Mouse (Mus musculus) olfactory bulb, adult 2 months (tissue): Measurements from ENCODE around the gene Fam227a. TPM values are rescaled to one million over a fixed set of nuclear protein-coding genes. Genes with fewer than 3 reads are reported as not detected.
A peak's percentile ranks its signal among the peaks of the same experiment; 100 is the strongest.

ENCODE experiments used
- H3K27ac ChIP-seq: fragments of 200-500 bp; 2 replicates; pipeline ENCODE4 v1.5.1; 2012; ENCODE audit warnings: low read depth, low read length; ENCODE audit not compliant: insufficient read depth
- H3K4me1 ChIP-seq: fragments of 200-500 bp; 2 replicates; pipeline ENCODE4 v1.6.1; 2012; ENCODE audit warnings: low read length; ENCODE audit not compliant: control insufficient read depth, insufficient read depth
- H3K4me3 ChIP-seq: fragments of 200-500 bp; 2 replicates; pipeline ENCODE4 v1.5.1; 2012; ENCODE audit warnings: mild to moderate bottlenecking, low read depth, low read length, moderate library complexity; ENCODE audit not compliant: insufficient read depth
- CTCF ChIP-seq: fragments of 200-500 bp; IDR thresholded peaks from 2 replicates; pipeline ENCODE4 v1.5.1; 2012; ENCODE audit warnings: low read depth, mild to moderate bottlenecking, low read length, moderate library complexity; ENCODE audit not compliant: insufficient read depth
- POLR2A ChIP-seq: fragments of 200-500 bp; IDR thresholded peaks from 2 replicates; pipeline ENCODE4 v1.6.1; 2012; ENCODE audit warnings: mild to moderate bottlenecking, low read depth, low read length, moderate library complexity; ENCODE audit not compliant: insufficient read depth
- WGBS: fragments of 180-500 bp; shearing (Covaris S2); methylation state at CpG from one replicate; pipeline ENCODE4 v1.1.7; 2018; 5-methylcytosine and 5-hydroxymethylcytosine counted together
- polyA plus RNA-seq: library from polyadenylated mRNA; stranded (reverse); fragments of >200 nt; gene quantifications from 2 replicates; pipeline ENCODE4 v1.2.4, GENCODE M21; 2012; ENCODE audit warnings: low replicate concordance; ENCODE audit not compliant: missing spikeins, insufficient read depth, insufficient read length

The Fam227a gene
- polyA plus RNA-seq, 1 experiment = not detected

- peaks cover 30% of the 10 kb centered on the region for H3K4me1 ChIP-seq
- peak overlapping the region; percentile 6; the same call in 1 of the 2 replicates for H3K4me3 ChIP-seq
- TF ChIP-seq CTCF (no peak), POLR2A (no peak)
- WGBS = 56% methylated on average over 11 of the region's 11 CpGs
- no peak overlapping the region for H3K27ac ChIP-seq
These were observed 35.0 kb upstream of the Fam227a start for GRCm38 (mm10) chr15:79693740-79694139.

GRCm38 (mm10) chr15:79692334-79692733 lies 33.6 kb upstream of the Fam227a start:
- TF ChIP-seq CTCF = no peak
- no peak for TF ChIP-seq POLR2A
- Histone ChIP-seq H3K27ac (no peak overlapping the region), H3K4me3 (no peak overlapping the region), H3K4me1 (peaks cover 23% of the 10 kb centered on the region)
- WGBS = 59% methylated on average over 5 of the region's 5 CpGs

- under 1% methylated on average over 51 of the region's 53 CpGs for WGBS
- Histone ChIP-seq H3K27ac (no peak overlapping the region), H3K4me1 (peaks cover 16% of the 10 kb centered on the region), H3K4me3 (peak overlapping the region; percentile 83)
- TF ChIP-seq POLR2A = no peak
- TF ChIP-seq CTCF = no peak
These were observed 32.3 kb upstream of the Fam227a start for GRCm38 (mm10) chr15:79691023-79691508.

DNA sequence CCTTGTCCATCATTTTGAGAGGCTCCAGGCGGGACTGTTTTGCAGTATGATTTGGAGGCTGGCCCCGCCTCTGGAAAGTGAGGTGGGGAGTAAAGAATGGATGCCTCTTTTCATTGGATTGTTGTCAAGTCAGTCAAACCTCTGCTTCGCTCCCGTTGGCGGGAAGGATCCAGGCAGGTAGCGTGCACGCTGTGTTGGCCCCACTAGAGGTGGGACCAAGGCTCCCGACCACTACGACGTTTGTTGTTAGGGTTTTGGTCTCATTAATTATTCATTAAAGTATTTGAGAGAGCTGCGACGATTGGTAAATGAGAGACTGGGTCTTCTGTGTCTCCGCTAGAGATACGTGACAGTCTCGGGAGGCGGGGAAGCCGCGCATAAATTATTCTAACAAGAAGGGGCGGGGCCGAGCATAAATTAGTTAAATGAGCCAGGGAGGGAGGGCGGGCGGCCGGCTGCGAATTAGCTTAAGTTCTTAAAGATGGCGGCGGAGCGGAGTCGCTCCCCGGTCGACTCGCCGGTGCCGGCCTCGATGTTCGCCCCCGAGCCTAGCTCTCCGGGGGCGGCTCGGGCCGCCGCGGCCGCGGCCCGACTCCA lies 31.8 kb upstream of the Fam227a start, which contains the start of gene Gtpbp1:
TSS of gene Gtpbp1 (plus strand) at position 420 of the 597 bp plus-strand sequence.
- Histone ChIP-seq H3K4me1 (peaks cover 16% of the 10 kb centered on the region), H3K27ac (0 out of 2 replicates have a peak within 1 kb of the TSS, but pooled peaks have one; percentile 29), H3K4me3 (peak within 1 kb of the TSS; percentile 83)
- no peak for TF ChIP-seq CTCF
- TF ChIP-seq POLR2A = peak; percentile 55
- WGBS = under 1% methylated on average over 45 of the region's 45 CpGs

DNA sequence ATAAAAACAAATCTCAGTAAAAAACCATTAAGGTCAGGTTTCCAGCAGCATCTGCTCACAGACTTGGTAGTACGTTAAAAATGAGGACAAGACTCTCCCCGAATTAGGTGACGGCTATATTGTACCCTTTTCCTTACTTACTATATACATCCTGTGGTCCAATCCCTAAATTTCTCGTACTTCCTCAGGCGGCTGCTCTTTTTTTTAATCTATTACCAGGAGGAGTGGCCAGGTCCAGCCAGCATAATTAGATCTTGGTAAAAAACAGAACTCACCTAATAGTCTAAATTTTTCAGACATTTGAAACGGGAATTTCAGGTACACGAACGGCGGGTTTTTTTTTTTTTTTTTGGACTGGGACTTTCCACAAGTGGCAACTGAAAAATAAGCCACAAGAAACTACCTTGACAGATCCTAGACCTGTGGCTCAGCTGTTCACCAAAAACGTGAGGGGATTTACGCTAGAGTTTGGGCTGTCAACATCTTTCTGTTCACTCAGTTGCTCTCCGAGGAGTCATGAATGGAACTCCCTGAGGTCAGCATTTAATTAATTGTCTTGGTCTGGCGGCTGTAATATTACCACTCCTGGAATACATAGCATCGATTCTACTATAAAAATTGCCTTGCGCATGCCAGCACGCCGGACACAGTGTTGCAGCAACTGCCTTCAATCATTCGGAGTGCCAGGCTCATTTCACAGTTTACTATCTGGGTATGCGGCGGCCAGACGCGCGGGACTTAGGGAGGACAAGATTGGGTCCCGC lies 31.1 kb upstream of the Fam227a start:
- peak overlapping the region; percentile 47 for H3K4me3 ChIP-seq
- 0 out of 2 replicates have a peak overlapping the region, but pooled peaks have one; percentile 29 for H3K27ac ChIP-seq
- H3K4me1 ChIP-seq = peaks cover 16% of the 10 kb centered on the region
- 11% methylated on average over 24 of the region's 24 CpGs for WGBS
- TF ChIP-seq CTCF (no peak), POLR2A (no peak)

DNA sequence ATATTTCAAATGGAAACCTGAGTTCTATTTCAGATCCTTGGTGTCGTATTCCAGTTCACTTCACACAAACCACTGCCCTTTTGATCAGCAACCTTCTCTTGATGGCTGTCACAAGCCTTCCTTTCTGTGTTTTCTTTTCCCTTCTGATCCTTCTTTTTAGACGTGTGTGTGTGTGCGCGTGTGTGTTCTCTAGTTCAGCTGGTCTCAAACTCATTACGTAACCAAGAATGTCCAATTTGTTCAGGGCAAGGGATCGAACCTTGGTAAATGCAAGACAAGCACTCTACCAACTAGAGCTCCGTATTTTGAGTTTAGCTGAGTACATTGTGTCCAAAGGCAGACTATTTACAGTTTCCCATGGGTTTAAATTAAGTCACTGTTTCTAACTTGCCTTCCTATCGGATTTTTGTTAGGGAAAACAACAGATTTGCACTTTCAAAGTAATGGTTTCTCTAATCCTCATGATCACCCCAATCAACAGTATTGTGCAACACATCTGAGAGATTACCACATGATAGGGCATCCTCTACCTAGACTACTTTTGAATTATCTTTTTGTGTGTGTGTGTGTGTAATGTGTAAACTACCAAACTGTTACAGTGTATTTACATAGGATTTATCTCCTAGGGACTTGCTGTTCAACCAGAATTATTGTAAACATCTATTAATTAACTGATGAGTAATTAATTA lies 29.7 kb upstream of the Fam227a start:
- Histone ChIP-seq H3K4me3 (peak overlapping the region; percentile 80), H3K4me1 (peaks cover 14% of the 10 kb centered on the region), H3K27ac (peak overlapping the region; percentile 87)
- TF ChIP-seq POLR2A = no peak
- no peak for TF ChIP-seq CTCF
- WGBS = 2% methylated on average over 8 of the region's 8 CpGs

GRCm38 (mm10) chr15:79687646-79688267 lies 29.0 kb upstream of the Fam227a start, which contains the start of gene Josd1:
Josd1 (minus strand) TSS chr15:79687919.
- under 1% methylated on average over 72 of the region's 72 CpGs for WGBS
- peaks cover 17% of the 10 kb centered on the region for H3K4me1 ChIP-seq
- TF ChIP-seq CTCF (no peak), POLR2A (peak; percentile 92)
- H3K27ac ChIP-seq = peak within 1 kb of the TSS; percentile 87
- H3K4me3 ChIP-seq = peak within 1 kb of the TSS; percentile 80

GRCm38 (mm10) chr15:79687175-79687574 lies 28.4 kb upstream of the Fam227a start:
- Histone ChIP-seq H3K27ac (peak overlapping the region; percentile 87), H3K4me3 (peak overlapping the region; percentile 80), H3K4me1 (peaks cover 17% of the 10 kb centered on the region)
- TF ChIP-seq POLR2A (no peak), CTCF (no peak)
- under 1% methylated on average over 33 of the region's 33 CpGs for WGBS
